Mouse (Mus musculus) erythroblast, embryonic 14.5 days (primary cell): Measurements from ENCODE around the gene Apoc4.

Source experiments
- GATA1 ChIP-seq: IDR thresholded peaks from 2 replicates; pipeline ENCODE4 v1.6.1; 2012; ENCODE audit warnings: low read length, inconsistent platforms, mixed read lengths
- TAL1 ChIP-seq: IDR thresholded peaks from 3 replicates; pipeline ENCODE4 v1.6.1; 2012; ENCODE audit warnings: low read length, inconsistent platforms, mixed read lengths

DNA sequence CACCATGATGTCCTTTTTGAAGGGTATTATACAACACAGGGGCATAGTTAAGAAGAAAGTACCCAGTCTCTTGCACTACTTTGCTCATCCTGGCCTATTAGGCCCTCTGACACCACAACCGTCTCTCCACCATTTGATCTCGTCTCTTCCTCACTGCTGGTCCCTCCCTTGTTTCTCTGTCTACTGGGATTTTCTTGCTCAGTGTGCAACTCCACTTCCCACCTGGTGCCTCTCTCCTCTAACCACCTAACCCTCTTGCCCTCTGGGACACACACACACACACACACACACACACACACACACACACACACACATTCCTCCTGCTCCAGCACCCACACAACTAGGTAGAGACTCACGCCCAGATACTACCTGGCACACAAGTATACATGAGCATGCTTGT, 2.4 kb downstream of the Apoc4 start:
- TF ChIP-seq TAL1 (no peak), GATA1 (no peak)
